Mouse (Mus musculus): ENCODE measurements around the gene Slc30a3. TPM values are rescaled to one million over a fixed set of nuclear protein-coding genes. Genes with fewer than 3 reads are reported as not detected.
"Not testable (repeated sequence)": the region's sequence is repeated elsewhere in the genome, so short reads cannot be mapped to it uniquely, and the experiment has no call there.

The Slc30a3 gene
- total and polyA plus RNA-seq, 3 experiments, result 0.05 TPM; not detected in 2

- H3K4me1 ChIP-seq (ENCODE audit: insufficient read depth, low read depth, low read length), result peaks cover 33% of the 10 kb centered on the region
- H3K36me3 ChIP-seq (replicated peaks), result peaks cover 40% of the 10 kb centered on the region
- peak overlapping the region; percentile 83; the same call in 1 of the 2 replicates for H3K4me3 ChIP-seq (ENCODE audit: low read depth, low read length)
- H3K9me3 ChIP-seq (replicated peaks), result no peaks in the 10 kb centered on the region
- H3K27me3 ChIP-seq (ENCODE audit: insufficient read depth, low read length), result no peaks in the 10 kb centered on the region
- no peak for DNase-seq (ENCODE audit: low spot score)
- no peak for TF ChIP-seq GATA2 (IDR thresholded peaks at IDR 0.05; ENCODE audit: borderline replicate concordance, low read depth, low read length)
- TF ChIP-seq POLR2AphosphoS5 (IDR thresholded peaks at IDR 0.05; ENCODE audit: insufficient replicate concordance, low read depth, low read length), result no peak
- no peak for TF ChIP-seq CTCF (IDR thresholded peaks at IDR 0.05; ENCODE audit: low read depth, low read length)
- TF ChIP-seq GATA1 (IDR thresholded peaks at IDR 0.05; ENCODE audit: borderline replicate concordance, low read length), result no peak
- no peak for TF ChIP-seq TAL1 (conservative IDR thresholded peaks at IDR 0.05; ENCODE audit: low read depth, low read length)
- ATAC-seq (ENCODE audit: extremely low read depth, insufficient number of reproducible peaks, low FRiP score, poor library complexity, severe bottlenecking), result no peak
These were observed 61.0 kb downstream of the Slc30a3 start for GRCm38 (mm10) chr5:31047074-31047473.

GRCm38 (mm10) chr5:31046416-31046815 lies 61.6 kb downstream of the Slc30a3 start:
- DNase-seq (ENCODE audit: low spot score) (no peak), ATAC-seq (ENCODE audit: extremely low read depth, insufficient number of reproducible peaks, low FRiP score, poor library complexity, severe bottlenecking) (no peak)
- no peaks in the 10 kb centered on the region for H3K27me3 ChIP-seq (ENCODE audit: insufficient read depth, low read length)
- no peaks in the 10 kb centered on the region for H3K9me3 ChIP-seq (replicated peaks)
- TF ChIP-seq TAL1 (conservative IDR thresholded peaks at IDR 0.05; ENCODE audit: low read depth, low read length) (no peak), GATA1 (IDR thresholded peaks at IDR 0.05; ENCODE audit: borderline replicate concordance, low read length) (no peak), CTCF (IDR thresholded peaks at IDR 0.05; ENCODE audit: low read depth, low read length) (no peak), GATA2 (IDR thresholded peaks at IDR 0.05; ENCODE audit: borderline replicate concordance, low read depth, low read length) (no peak), POLR2AphosphoS5 (IDR thresholded peaks at IDR 0.05; ENCODE audit: insufficient replicate concordance, low read depth, low read length) (no peak)
- peaks cover 47% of the 10 kb centered on the region for H3K36me3 ChIP-seq (replicated peaks)
- no peak overlapping the region; the same call in 1 of the 2 replicates for H3K4me3 ChIP-seq (ENCODE audit: low read depth, low read length)
- H3K4me1 ChIP-seq (ENCODE audit: insufficient read depth, low read depth, low read length), result peaks cover 33% of the 10 kb centered on the region

- ATAC-seq (ENCODE audit: extremely low read depth, insufficient number of reproducible peaks, low FRiP score, poor library complexity, severe bottlenecking) (no peak), DNase-seq (ENCODE audit: low spot score) (no peak)
- no peak for TF ChIP-seq GATA2 (IDR thresholded peaks at IDR 0.05; ENCODE audit: borderline replicate concordance, low read depth, low read length)
- TF ChIP-seq TAL1 (conservative IDR thresholded peaks at IDR 0.05; ENCODE audit: low read depth, low read length), result no peak
- TF ChIP-seq CTCF (IDR thresholded peaks at IDR 0.05; ENCODE audit: low read depth, low read length), result no peak
- Histone ChIP-seq H3K36me3 (replicated peaks) (peaks cover 80% of the 10 kb centered on the region), H3K9me3 (replicated peaks) (no peaks in the 10 kb centered on the region), H3K27me3 (ENCODE audit: insufficient read depth, low read length) (no peaks in the 10 kb centered on the region), H3K4me3 (ENCODE audit: low read depth, low read length) (no peak overlapping the region), H3K4me1 (ENCODE audit: insufficient read depth, low read depth, low read length) (peaks cover 5% of the 10 kb centered on the region; the same call in 1 of the 2 replicates)
These were observed 69.7 kb downstream of the Slc30a3 start for GRCm38 (mm10) chr5:31038171-31038845.

GRCm38 (mm10) chr5:31036556-31036955 lies 71.5 kb downstream of the Slc30a3 start:
- not testable (repeated sequence) for H3K4me3 ChIP-seq (ENCODE audit: low read depth, low read length); ATAC-seq (ENCODE audit: extremely low read depth, insufficient number of reproducible peaks, low FRiP score, poor library complexity, severe bottlenecking); H3K4me1 ChIP-seq (ENCODE audit: insufficient read depth, low read depth, low read length); H3K9me3 ChIP-seq (replicated peaks); DNase-seq (ENCODE audit: low spot score); H3K27me3 ChIP-seq (ENCODE audit: insufficient read depth, low read length)
- peaks cover 63% of the 10 kb centered on the region for H3K36me3 ChIP-seq (replicated peaks)

Other genes starting within 250 kb of the Slc30a3 start
Only the 20 nearest of the 27 such genes appear.
- gene Cgref1, start 162.6 kb downstream of the Slc30a3 start, total RNA-seq (2014; fragmentation: Nextera tagmentation), result not detected in 2 replicates
- gene Cgref1, start 162.6 kb downstream of the Slc30a3 start, total RNA-seq (2017), result 0.33 TPM in 1 of 2 replicates, not detected in the other
- not detected in 2 replicates for gene Cgref1, start 162.6 kb downstream of the Slc30a3 start, polyA plus RNA-seq (2012)
- 50.3 and 82.7 TPM in 2 replicates for gene Preb, start 147.9 kb downstream of the Slc30a3 start, total RNA-seq (2014; fragmentation: Nextera tagmentation)
- gene Preb, start 147.9 kb downstream of the Slc30a3 start, total RNA-seq (2017), result 35.4 and 42.5 TPM in 2 replicates
- gene Preb, start 147.9 kb downstream of the Slc30a3 start, polyA plus RNA-seq (2012), result 48.9 and 74.7 TPM in 2 replicates
- gene Tcf23, start 139.6 kb downstream of the Slc30a3 start, total RNA-seq (2014; fragmentation: Nextera tagmentation), result not detected in 2 replicates
- 0.12 TPM in 1 of 2 replicates, not detected in the other for gene Tcf23, start 139.6 kb downstream of the Slc30a3 start, total RNA-seq (2017)
- not detected in 2 replicates for gene Tcf23, start 139.6 kb downstream of the Slc30a3 start, polyA plus RNA-seq (2012)
- gene Atraid, start 59.9 kb downstream of the Slc30a3 start, total RNA-seq (2014; fragmentation: Nextera tagmentation), result 81.9 and 89.6 TPM in 2 replicates
- 50.0 and 54.0 TPM in 2 replicates for gene Atraid, start 59.9 kb downstream of the Slc30a3 start, total RNA-seq (2017)
- gene Atraid, start 59.9 kb downstream of the Slc30a3 start, polyA plus RNA-seq (2012), result 11.6 and 15.6 TPM in 2 replicates
- 3.2 and 4.0 TPM in 2 replicates for gene Slc5a6, start 59.3 kb downstream of the Slc30a3 start, total RNA-seq (2014; fragmentation: Nextera tagmentation)
- gene Slc5a6, start 59.3 kb downstream of the Slc30a3 start, total RNA-seq (2017), result 2.2 and 5.2 TPM in 2 replicates
- 9.5 and 11.9 TPM in 2 replicates for gene Slc5a6, start 59.3 kb downstream of the Slc30a3 start, polyA plus RNA-seq (2012)
- gene Cad, start 53.5 kb downstream of the Slc30a3 start, total RNA-seq (2014; fragmentation: Nextera tagmentation), result 87.7 and 102 TPM in 2 replicates
- gene Cad, start 53.5 kb downstream of the Slc30a3 start, total RNA-seq (2017), result 18.5 and 20.2 TPM in 2 replicates
- gene Cad, start 53.5 kb downstream of the Slc30a3 start, polyA plus RNA-seq (2012), result 426 and 438 TPM in 2 replicates
- gene Dnajc5g, start 2.0 kb downstream of the Slc30a3 start, total RNA-seq (2014; fragmentation: Nextera tagmentation), result not detected in 2 replicates
- gene Dnajc5g, start 2.0 kb downstream of the Slc30a3 start, total RNA-seq (2017), result not detected in 2 replicates
- gene Dnajc5g, start 2.0 kb downstream of the Slc30a3 start, polyA plus RNA-seq (2012), result not detected in 2 replicates
- not detected in 2 replicates for gene Trim54, start 8.5 kb upstream of the Slc30a3 start, total RNA-seq (2014; fragmentation: Nextera tagmentation)
- gene Trim54, start 8.5 kb upstream of the Slc30a3 start, total RNA-seq (2017), result not detected in 2 replicates
- not detected in 2 replicates for gene Trim54, start 8.5 kb upstream of the Slc30a3 start, polyA plus RNA-seq (2012)
- gene Ucn, start 30.6 kb upstream of the Slc30a3 start, total RNA-seq (2014; fragmentation: Nextera tagmentation), result not detected in 2 replicates
- gene Ucn, start 30.6 kb upstream of the Slc30a3 start, total RNA-seq (2017), result not detected in 2 replicates
- gene Ucn, start 30.6 kb upstream of the Slc30a3 start, polyA plus RNA-seq (2012), result not detected in 2 replicates
- gene Mpv17, start 46.0 kb upstream of the Slc30a3 start, total RNA-seq (2014; fragmentation: Nextera tagmentation), result 56.6 and 78.2 TPM in 2 replicates
- 69.8 and 70.3 TPM in 2 replicates for gene Mpv17, start 46.0 kb upstream of the Slc30a3 start, total RNA-seq (2017)
- gene Mpv17, start 46.0 kb upstream of the Slc30a3 start, polyA plus RNA-seq (2012), result 27.7 and 31.2 TPM in 2 replicates
- 5.4 and 7.1 TPM in 2 replicates for gene Gm29609, start 71.7 kb upstream of the Slc30a3 start, total RNA-seq (2014; fragmentation: Nextera tagmentation)
- gene Gm29609, start 71.7 kb upstream of the Slc30a3 start, total RNA-seq (2017), result 2.8 and 4.4 TPM in 2 replicates
- gene Gm29609, start 71.7 kb upstream of the Slc30a3 start, polyA plus RNA-seq (2012), result 4.3 and 7.2 TPM in 2 replicates
- 161 and 164 TPM in 2 replicates for gene Gtf3c2, start 71.9 kb upstream of the Slc30a3 start, total RNA-seq (2014; fragmentation: Nextera tagmentation)
- gene Gtf3c2, start 71.9 kb upstream of the Slc30a3 start, total RNA-seq (2017), result 51.1 and 65.1 TPM in 2 replicates
- gene Gtf3c2, start 71.9 kb upstream of the Slc30a3 start, polyA plus RNA-seq (2012), result 57.0 and 88.3 TPM in 2 replicates
- 35.3 and 42.8 TPM in 2 replicates for gene Snx17, start 85.0 kb upstream of the Slc30a3 start, total RNA-seq (2014; fragmentation: Nextera tagmentation)
- gene Snx17, start 85.0 kb upstream of the Slc30a3 start, total RNA-seq (2017), result 56.5 and 65.1 TPM in 2 replicates
- 36.0 and 37.0 TPM in 2 replicates for gene Snx17, start 85.0 kb upstream of the Slc30a3 start, polyA plus RNA-seq (2012)
- 43.3 and 104 TPM in 2 replicates for gene Eif2b4, start 85.2 kb upstream of the Slc30a3 start, total RNA-seq (2014; fragmentation: Nextera tagmentation)
- 43.6 and 49.3 TPM in 2 replicates for gene Eif2b4, start 85.2 kb upstream of the Slc30a3 start, total RNA-seq (2017)
- 139 and 201 TPM in 2 replicates for gene Eif2b4, start 85.2 kb upstream of the Slc30a3 start, polyA plus RNA-seq (2012)
- 9.4 and 12.2 TPM in 2 replicates for gene Zfp513, start 94.1 kb upstream of the Slc30a3 start, total RNA-seq (2014; fragmentation: Nextera tagmentation)
- gene Zfp513, start 94.1 kb upstream of the Slc30a3 start, total RNA-seq (2017), result 7.0 and 7.6 TPM in 2 replicates
- gene Zfp513, start 94.1 kb upstream of the Slc30a3 start, polyA plus RNA-seq (2012), result 35.7 and 48.2 TPM in 2 replicates
- 168 and 173 TPM in 2 replicates for gene Ppm1g, start 112.5 kb upstream of the Slc30a3 start, total RNA-seq (2014; fragmentation: Nextera tagmentation)
- 158 and 176 TPM in 2 replicates for gene Ppm1g, start 112.5 kb upstream of the Slc30a3 start, total RNA-seq (2017)
- 297 and 362 TPM in 2 replicates for gene Ppm1g, start 112.5 kb upstream of the Slc30a3 start, polyA plus RNA-seq (2012)
- gene Nrbp1, start 132.6 kb upstream of the Slc30a3 start, total RNA-seq (2014; fragmentation: Nextera tagmentation), result 38.2 and 49.6 TPM in 2 replicates
- gene Nrbp1, start 132.6 kb upstream of the Slc30a3 start, total RNA-seq (2017), result 76.8 and 77.1 TPM in 2 replicates
- gene Nrbp1, start 132.6 kb upstream of the Slc30a3 start, polyA plus RNA-seq (2012), result 15.1 and 17.3 TPM in 2 replicates
- not detected in 2 replicates for gene Gm9970, start 133.0 kb upstream of the Slc30a3 start, total RNA-seq (2014; fragmentation: Nextera tagmentation)
- 0.29 TPM in 1 of 2 replicates, not detected in the other for gene Gm9970, start 133.0 kb upstream of the Slc30a3 start, total RNA-seq (2017)
- gene Gm9970, start 133.0 kb upstream of the Slc30a3 start, polyA plus RNA-seq (2012), result 0.10 and 0.18 TPM in 2 replicates
- gene Krtcap3, start 143.5 kb upstream of the Slc30a3 start, total RNA-seq (2014; fragmentation: Nextera tagmentation), result 3.8 and 8.8 TPM in 2 replicates
- gene Krtcap3, start 143.5 kb upstream of the Slc30a3 start, total RNA-seq (2017), result 6.4 and 10.5 TPM in 2 replicates
- 9.4 and 11.8 TPM in 2 replicates for gene Krtcap3, start 143.5 kb upstream of the Slc30a3 start, polyA plus RNA-seq (2012)
- 19.0 and 21.5 TPM in 2 replicates for gene Ift172, start 182.9 kb upstream of the Slc30a3 start, total RNA-seq (2014; fragmentation: Nextera tagmentation)
- 24.2 and 24.3 TPM in 2 replicates for gene Ift172, start 182.9 kb upstream of the Slc30a3 start, total RNA-seq (2017)
- 32.5 and 37.8 TPM in 2 replicates for gene Ift172, start 182.9 kb upstream of the Slc30a3 start, polyA plus RNA-seq (2012)